Mouse (Mus musculus) lung, adult 2 months (tissue): Measurements from ENCODE around the gene Slc35b2.

Experiments
- CTCF ChIP-seq: fragments of 200-500 bp; IDR thresholded peaks from 2 replicates; pipeline ENCODE4 v1.5.1; 2011; ENCODE audit warnings: mild to moderate bottlenecking, low read length, control low read depth; ENCODE audit not compliant: insufficient read depth
- POLR2A ChIP-seq: fragments of 200-500 bp; IDR thresholded peaks from 2 replicates; pipeline ENCODE4 v1.6.1; 2011; ENCODE audit warnings: low read depth, mild to moderate bottlenecking, control low read depth, low read length, borderline replicate concordance; ENCODE audit errors: extremely low read depth

GRCm38 (mm10) chr17:45536264-45536663 is 27.4 kb upstream of the Slc35b2 start:
- TF ChIP-seq CTCF (no peak), POLR2A (no peak)
